Mouse (Mus musculus): ENCODE data around the gene Wdr54.

The Wdr54 gene

DNA sequence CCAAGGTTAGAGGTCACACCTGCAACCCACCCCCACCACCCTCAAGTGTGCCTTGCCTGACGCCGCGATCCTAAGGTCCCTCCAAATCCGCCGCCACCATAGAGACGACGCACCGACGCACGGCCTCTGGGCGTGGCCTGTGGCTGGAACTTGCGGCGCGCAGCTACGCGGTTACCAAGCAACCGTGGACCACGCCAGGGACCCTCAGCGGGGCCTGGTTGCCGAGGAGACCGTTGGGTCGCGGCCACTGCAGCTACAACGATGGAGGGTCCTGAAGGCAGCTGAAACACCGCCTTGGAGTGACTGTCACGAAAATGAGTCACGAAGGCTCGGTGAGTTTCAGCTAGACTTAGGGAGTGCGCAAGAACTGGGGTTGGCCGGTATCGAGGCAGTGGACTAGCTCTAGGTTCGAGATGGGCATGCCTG, at the start of gene Wdr54, which contains the start of gene 1700003E16Rik:
Gene Wdr54 (minus strand): TSS at position 139 of the 426 bp plus-strand sequence.
Gene 1700003E16Rik (plus strand): TSS at position 146 of the 426 bp plus-strand sequence.
- DNase-seq = peak; percentile 97

DNA sequence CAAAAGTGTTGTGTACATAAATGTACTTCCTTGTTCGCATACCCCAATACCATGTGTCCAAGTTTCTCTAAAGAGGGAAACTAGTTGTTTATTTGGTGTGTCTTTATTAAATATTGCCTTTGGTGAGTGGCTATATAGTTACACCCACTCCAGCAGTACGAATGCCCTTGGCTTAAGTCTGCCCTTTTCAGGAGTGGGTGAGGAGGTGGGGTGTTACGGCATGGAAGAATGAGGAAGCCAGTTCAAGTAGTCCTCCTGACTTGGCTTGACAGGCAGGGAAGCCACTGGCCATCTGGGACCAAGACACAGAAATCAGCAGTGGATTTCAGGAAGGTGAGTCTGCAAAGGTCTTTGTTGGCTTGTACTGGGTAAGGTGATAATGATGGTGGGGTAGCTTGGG, 49.7 kb upstream of the Wdr54 start:
- DNase-seq = no peak

DNA sequence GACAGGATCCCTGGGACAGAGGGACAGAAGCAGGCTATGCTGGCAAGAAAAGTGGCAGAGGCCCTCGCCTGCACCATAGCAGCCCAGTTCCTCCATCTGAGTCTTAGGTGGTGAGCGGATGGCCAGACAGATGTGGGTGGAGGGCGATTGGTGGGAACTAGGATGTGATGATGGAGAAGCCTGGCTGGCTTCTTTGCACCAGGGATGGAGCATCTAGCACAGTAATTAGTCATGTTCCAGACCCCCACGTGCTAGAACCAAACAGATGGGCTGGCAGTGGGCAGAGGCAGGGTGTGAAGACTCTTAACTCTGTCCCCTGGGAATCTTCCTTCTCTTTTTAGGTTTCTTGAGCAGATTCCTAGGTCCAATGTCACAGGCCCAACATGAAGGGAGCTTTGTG, 47.1 kb upstream of the Wdr54 start:
- DNase-seq = no peak

DNA sequence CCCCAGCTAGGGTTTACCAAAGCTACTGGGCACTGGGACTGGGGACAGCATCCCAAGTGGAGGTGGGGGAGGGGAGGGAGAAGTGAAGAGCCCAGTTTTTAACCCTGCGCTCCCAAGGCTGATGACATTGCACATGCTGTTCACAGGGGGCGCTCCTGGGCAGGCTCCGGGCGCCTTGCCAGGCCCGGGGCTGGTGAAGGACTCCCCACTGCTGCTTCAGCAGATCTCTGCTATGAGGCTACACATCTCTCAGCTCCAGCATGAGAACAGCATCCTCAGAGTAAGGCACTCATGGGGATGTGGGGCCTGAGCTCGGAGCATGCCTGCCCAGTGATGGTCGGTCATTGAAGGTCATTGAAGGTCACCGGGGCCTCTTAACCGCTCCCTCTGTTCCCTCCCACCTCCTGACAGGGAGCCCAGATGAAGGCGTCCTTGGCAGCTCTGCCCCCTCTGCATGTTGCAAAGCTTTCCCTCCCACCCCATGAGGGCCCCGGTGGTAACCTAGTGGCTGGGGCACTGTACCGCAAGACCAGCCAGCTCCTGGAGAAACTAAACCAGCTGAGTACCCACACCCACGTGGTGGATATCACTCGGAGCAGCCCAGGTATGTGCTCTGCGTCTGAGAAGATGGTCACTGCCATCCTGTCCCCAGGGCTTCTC, 41.3 kb upstream of the Wdr54 start:
- peak; percentile 37 for DNase-seq

DNA sequence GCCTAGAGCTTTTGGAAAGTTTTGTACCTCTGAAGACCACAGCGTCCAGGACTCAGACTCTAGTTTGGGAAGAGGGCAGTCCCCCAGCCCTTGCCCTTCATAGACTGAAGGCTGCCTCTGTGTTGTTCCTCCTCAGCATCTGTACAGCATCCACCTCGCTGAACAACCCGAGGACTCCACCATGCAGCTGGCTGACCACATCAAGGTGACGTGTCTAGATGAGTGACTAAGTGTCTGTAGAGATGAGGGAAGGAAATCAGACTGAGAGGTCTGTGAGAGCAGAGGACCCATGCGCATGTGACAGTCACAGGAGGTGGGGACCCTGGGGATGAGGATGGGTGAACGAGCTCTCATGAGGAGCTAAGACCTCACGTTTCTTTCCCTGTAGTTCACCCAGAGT, 37.4 kb upstream of the Wdr54 start:
- DNase-seq = no peak

DNA sequence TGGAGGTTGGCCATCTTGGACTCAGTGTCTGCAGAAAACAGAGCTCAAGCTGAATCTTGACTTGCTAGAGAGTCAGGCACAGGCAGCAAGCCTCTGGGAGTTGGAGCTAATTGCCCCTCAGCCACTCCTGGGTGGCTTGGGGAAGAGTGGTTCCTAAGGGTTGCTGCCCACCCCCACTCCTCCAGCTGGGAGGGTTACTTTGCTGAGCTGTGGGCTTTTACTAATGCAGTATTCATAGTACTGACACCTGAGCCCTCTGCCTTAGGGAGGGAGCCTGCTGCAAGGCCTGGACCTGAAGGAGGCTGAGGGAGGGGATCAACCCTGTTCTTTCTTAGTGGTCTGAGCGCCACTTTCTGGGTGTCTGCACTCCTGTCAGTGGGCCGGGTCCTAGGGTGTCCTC, 30.7 kb upstream of the Wdr54 start:
- peak; percentile 15 for DNase-seq

DNA sequence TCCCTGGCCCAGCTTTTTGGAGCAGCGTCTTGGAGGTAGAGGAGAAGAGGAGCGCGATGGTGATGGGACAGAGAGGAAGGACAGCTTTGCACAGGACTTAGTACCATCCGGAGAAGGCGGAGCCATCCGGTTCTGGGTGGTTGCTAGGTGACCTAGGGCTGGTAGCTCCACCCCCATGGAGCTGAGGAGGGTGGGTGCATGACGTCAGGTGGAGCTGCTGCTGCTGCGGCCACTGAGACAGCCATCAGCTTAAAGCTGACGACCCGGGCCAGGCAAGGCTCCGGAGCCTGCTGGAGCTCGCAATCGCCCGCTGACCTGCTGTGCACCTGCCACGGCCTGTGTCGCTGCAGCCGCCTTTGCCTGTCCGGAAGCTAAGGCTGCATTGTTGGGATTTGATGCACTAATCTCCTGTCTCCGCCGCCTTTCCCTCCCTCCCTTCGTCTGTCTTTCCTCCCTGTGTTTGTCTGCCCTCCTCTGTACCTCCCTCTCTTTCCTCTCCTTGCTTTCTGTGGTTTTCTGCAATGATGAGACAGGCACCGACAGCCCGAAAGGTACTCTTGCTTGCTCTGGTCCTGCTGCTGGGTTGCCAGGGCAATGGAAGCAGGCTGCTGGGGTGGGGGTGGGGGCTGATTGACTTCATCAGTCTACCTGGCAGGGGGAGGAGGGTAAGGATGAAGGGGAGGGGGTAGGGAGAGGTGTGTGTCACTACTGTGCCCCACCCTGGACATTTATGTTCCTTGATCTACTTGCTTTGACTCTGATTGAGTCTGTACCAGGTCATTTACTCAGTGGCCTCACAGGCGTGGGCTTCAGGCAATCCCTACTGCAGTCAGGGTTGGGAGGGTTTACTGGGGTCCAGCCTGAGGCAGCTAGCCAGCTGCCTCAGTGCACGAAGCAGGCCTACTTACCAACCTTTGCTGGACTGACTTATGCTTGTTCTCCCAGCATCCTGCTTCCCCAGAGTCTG, 30.0 kb upstream of the Wdr54 start:
- DNase-seq = peak; percentile 91

DNA sequence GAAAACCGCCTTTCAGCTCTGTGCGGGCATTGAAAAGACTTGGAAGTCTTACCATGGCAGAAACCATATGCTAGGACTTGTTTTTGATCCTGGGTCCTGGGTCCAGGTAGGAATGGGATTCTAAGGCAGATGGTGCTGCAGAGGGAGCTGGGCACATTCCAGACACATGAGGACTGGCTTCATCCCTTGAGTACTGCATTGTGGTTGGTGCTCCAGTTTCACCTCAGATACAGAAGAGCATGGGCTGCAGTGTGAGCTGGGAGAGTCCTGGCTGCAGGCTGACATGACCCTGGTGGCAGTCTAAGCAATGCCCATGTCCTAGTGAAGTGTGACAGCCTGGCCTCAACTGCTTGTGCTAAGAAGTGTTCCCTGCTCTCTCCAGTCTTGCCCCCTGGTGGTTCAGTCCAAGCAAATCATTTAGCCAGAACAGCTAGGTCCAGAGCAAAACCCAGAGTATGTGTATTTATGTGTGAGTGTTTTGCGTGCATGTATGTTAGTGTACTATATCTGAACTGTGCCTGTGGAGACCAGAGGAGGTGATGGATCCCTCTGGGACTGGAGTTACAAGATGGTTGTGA, 28.8 kb upstream of the Wdr54 start:
- DNase-seq = peak; percentile 30

DNA sequence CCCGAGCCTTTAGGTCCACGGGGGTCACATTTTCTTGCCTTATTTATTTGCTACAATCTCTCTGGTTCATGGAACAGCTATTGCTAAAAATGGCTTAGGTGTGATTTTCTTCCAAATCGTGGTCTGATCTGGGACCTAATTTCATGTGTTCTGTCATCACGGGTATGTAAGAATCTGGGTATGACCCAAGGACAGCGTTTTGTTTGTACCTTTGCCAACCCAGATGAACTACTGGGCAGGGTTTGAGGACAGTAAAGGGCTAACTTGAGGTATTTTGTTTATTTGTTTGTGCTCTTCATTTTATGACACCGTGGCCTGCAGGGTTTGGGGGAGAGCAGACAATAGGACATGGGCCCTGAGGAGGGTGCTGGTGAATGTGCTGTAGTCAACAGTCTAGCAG, 24.4 kb upstream of the Wdr54 start:
- no peak for DNase-seq

DNA sequence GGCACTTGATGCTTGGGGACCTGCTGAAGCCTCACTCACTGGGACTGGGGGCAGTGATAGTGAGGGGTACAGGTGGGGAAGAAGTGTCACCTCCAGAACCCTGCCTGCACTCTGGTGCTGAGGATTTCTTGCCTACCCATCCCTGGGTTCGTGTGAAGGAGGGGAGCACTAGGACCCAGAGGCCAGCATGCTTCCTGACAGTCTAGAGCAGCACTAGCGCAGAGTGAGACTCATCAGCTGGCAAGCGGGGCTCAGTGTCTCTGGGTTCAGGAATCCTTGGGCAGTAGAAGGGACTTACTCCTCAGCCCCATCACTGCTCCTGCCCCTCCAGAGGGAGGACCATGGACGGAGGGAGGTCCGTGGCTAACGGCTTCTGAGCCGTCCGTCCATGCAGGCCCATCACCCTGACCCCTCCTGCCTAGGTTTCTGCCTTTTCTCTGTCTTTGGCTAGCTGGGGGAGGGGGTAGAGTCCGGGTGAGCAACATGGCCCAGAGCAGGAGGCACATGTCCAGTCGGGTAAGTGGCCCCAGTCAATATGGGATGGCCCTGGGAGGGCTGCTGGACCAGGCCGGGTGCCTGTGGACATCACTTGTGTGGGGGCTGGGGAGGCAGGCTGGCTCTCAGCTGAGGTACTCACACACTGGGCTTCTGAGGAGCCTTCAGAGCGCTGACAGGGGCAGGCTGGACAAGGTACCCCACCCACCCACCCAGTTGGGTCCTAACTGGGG, 23.4 kb upstream of the Wdr54 start:
- DNase-seq = peak; percentile 71

DNA sequence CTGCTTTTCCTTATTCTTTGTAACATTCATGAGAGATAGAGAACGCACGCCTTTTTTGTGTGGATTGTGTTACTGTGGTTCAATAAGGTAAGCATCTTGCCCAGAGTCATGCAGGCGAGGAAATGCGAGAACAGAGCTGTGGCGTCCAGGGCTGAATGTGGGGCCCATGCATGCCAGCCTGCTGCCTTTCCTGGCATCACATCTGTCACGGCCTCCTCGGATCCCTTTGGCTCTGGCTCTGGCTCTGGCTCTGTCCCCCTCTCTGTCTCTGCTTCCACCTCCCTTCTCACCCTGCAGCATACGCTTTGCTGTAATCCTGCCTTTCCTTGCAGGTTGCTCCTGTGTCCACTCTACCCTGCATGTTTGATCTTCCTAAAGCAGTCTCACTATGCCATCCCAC, 19.8 kb upstream of the Wdr54 start:
- DNase-seq = no peak

DNA sequence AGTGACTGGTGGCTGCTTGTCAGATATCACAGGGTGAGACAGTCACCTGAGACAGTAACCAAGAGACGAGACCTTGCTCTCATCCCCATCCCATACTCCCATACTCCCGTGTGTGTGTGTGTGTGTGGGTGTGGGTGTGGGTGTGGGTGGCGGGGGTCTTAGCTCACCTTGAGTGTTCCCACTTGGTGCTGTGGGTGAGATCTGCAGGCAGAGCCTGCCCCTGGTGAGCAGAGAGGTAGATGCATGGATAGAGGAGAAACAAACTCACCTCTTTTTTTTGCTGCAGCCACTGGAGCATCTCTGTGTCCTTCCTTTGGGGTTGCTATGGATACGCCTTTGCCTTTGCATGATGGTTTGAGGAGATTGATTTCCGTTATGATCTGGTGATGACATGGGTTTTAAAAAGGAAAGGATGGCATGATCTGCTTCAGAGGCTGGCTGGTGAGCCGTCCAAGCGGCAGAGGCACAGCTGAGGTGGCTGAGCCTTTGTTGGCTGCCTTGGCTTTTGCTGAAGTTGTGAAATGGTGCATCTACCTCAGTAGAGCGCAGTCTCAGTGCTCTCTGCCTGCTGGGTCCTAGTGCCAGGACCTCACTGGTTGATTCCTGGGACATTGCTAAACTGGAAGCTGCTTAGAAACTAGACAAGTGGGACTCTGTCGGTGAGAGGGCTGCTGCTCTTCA, 16.2 kb upstream of the Wdr54 start:
- DNase-seq = no peak

DNA sequence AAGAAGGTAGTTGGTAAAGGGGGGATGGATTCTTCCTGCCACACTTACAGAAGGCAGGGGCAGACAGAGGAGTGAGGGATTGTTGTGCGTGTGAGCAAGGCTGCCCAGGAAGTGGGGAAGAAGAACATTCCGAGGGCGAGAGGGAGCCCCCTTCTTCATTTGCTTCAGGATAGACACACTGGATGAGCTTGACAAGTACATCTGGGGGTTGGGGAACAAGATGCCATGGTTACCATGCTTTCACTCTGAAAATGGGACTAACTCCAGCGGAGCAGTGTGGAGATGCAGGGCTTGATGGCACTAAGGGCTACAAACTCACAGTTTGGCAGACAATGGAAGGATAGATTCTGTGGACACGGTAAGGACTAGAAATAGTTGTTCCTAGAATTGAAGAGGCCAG, 14.9 kb upstream of the Wdr54 start:
- no peak for DNase-seq

DNA sequence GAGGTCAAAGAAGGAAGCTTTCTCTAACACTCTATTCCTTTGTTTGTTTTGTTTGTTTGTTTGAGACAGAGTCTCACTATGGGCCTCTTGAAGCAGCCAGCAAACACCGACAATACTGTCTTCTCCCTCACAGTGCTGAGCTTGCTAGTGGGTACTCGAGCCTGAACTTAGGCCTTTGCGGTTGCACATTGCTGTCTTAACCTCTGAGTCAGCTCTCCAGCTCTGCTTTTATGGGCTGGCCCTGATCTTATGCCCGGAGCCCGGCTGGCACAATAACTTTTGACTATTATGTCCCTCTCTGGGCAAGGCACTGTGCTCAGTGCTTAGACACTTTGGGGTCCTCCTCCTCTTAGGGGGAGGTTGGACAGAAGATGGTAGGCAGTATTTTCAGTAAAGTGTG, 13.7 kb upstream of the Wdr54 start:
- no peak for DNase-seq

DNA sequence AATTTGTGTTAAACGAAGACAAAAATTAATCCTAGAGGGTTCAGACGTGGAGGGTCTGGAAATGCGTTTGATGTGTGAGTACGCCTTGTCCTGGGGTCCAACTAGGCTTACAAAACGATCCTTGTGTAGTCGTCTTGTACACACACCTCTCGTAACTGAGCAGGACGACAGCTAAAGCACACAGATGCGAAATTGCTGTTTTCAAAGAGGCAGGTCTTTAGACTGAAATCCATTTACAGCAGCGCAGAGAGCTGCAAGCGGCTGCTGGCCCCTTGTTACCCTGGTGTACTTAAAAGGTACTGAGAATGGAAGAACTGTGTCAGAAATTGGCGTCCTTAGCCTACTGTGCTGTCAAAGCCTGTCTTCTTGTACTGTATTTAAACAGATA, 10.0 kb upstream of the Wdr54 start:
- DNase-seq = peak; percentile 44

DNA sequence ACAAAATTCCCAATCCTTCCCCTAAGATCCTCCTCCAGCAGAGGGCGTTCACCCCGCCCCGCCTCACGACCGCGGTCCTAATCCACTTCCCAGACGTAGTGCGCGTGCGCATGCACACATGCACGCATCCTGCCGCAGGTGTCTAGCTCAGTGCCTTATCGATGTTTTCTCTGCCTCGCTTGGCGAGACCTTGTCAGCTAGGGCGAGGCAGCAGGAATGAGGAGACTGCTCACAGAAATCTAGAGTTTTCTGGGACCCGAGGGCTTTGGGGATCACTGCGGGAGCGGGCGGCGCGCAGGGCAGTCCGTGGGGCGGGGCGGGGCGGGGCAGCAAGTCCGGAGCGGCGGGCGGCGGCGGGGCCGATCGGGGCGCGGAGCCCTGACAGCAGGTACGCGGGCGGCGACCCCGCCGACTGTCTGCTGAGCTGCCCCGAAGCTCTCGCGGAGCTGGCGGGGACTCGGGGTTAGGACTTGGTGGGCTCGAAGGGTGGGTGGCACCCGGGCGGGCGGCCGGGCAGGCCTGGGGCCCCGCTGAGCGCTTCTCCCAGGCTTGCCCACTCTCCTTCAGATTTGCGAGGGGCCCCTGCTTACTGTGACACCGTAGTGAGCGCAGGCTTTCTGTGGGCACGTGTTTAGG, 9.5 kb upstream of the Wdr54 start, which contains the start of gene Dctn1:
Gene Dctn1 (plus strand): TSS at position 314 of the 636 bp plus-strand sequence.
- peak; percentile 97 for DNase-seq

DNA sequence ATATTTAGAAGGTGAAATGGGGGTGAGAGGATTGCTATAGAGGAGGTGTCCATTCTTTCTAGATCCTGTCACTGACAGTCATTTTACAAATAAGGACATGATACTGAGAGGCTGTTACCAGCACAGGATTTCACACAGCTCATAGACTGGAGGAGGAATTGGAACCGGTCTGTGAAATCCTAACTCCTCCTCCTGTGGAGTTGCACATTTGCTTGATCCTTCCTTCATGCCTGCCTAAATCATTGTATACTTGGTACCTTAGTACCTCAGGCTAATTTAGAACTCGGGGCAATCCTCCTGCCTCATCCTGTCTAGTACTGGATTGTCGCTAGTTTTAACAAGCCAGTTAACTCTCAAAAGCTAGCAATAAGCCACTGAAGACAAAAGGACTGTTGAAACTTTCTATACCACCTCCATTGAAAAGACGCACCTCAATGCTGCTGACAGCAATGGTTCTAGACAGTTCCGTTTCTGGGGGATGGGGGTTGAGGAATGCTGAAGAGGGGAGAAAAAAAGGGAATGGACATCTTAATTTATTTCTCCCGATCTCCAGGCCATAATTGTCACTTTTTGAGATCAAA, 8.9 kb upstream of the Wdr54 start:
- no peak for DNase-seq

DNA sequence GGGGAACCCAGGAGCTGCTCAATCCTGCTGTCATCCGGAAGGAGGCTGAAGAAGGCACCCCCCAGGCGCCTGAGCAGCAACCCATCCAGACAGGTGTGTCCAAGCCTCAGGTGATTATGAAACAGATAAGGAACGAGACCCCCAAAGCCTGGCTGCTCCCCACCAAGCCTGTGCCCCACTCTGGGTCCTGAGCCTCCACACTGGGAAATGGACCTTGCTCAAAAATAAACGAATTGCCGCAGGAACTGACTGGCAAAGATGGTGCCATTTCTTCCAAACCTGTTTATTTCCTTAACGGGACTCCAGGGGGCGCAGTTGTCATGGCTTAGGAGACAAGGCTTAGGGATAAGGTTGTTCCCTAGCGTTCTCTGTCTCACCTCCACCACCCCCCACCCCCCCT, 6.5 kb upstream of the Wdr54 start:
- peak; percentile 75 for DNase-seq

DNA sequence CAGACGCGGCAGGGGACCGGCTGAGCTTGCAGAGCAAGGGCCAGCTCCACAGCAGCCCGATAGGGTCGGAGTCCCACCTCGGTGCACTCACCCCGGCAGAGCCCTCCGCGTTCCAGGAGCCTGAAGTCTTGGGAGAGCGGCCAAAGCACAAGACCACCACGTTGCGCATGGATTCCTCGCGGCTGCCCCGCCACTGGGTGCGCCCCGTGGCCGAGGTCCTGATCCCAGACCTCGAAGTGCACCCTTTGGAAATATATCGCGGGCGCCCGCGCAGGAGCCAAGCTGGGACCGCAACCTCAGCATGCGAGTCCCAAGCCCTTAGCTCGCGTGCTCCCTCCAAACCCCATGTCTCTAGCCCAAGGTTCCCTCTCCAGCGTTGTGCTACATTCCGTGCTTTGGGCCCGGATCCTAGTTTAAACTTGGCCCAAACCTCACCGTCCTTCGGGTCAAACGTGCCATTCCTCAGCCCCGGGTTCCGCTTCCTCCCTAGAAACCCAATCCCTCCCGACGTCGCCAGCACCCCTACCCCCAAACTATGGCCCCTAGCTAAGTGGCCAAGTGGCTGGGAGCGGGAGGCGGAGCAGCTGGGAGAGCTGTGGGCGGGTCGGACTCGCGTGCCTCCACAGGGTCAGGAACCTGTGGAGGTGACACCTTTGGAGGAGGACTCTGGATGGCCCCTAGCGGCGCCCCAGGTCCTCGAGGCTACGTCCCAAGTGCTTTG, 5.9 kb upstream of the Wdr54 start:
- peak; percentile 46 for DNase-seq

DNA sequence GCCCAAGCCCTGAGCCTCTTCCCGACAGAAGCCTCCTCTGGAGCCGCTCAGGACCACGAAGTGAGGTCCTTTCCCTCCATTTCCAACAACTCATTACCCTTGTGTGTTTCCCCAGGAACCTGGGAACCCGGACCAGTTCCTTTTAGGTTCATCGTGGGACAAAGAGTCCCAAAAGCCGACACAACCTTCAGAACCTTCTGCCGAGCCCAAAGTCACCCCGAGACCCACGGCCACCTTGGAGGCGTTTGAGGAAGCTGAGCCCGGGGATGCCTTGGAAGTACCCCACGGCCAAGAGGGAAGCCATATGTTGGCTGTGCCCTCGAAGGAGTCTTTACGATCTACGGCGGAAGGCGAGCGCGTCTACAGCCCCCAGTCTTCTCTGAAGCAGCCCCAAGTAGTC, 5.2 kb upstream of the Wdr54 start:
- peak; percentile 22 for DNase-seq

DNA sequence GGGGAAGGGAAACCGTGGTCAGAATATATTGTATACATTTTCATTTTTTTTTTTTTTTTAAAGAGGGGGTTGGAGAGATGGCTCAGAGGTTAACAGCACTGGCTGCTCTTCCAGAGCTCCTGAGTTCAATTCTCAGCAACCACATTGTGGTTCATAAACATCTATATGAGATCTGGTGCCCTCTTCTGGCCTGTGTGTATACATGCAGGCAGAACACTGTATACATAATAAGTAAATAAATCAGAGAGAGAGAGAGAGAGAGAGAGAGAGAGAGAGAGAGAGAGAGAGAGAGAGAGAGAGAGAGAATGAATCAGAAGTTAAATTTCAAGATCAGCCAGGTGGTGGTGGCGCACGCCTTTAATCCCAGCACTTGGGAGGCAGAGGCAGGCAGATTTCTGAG, 3.3 kb upstream of the Wdr54 start:
- DNase-seq = peak; percentile 86
